Mouse (Mus musculus): ENCODE results near the gene Mrpl53.

- TF ChIP-seq CTCF (conservative IDR thresholded peaks at IDR 0.05; ENCODE audit: insufficient read depth, insufficient read length, low read depth, low read length) (no peak), POLR2A (IDR thresholded peaks at IDR 0.05; ENCODE audit: low read depth, low read length) (no peak)
These were observed 16.5 kb downstream of the Mrpl53 start, which contains the start of gene Ino80b for GRCm38 (mm10) chr6:83125331-83125730.

All from kidney, adult 2 months (tissue).